Mouse (Mus musculus): ENCODE measurements at regions not wholly inside any gene's neighbourhood (a gene's known extent, or its start where the extent isn't known, plus 50 kb on each side); places are given as distances from the start of the nearest gene placed in this dataset.

- no peak for DNase-seq (ENCODE audit: extremely low spot score in 1 of 2, low spot score in 1 of 2)
Observed at GRCm38 (mm10) chr4:54811163-54811562, 133.7 kb upstream of the Zfp462 start.

- DNase-seq (ENCODE audit: extremely low spot score in 1 of 2, low spot score in 1 of 2), result no peak
Observed at GRCm38 (mm10) chr4:54812740-54813634, 131.9 kb upstream of the Zfp462 start.

GRCm38 (mm10) chr4:54837326-54837725 lies 107.5 kb upstream of the Zfp462 start:
- peak in 1 of 2 experiments; percentile 16 for DNase-seq (ENCODE audit: extremely low spot score in 1 of 2, low spot score in 1 of 2)

GRCm38 (mm10) chr4:54838111-54838510 lies 106.7 kb upstream of the Zfp462 start:
- DNase-seq (ENCODE audit: extremely low spot score in 1 of 2, low spot score in 1 of 2), result no peak

- DNase-seq (ENCODE audit: extremely low spot score in 1 of 2, low spot score in 1 of 2), result no peak
Observed at GRCm38 (mm10) chr4:54838794-54839193, 106.1 kb upstream of the Zfp462 start.

- no peak for DNase-seq (ENCODE audit: extremely low spot score in 1 of 2, low spot score in 1 of 2)
Observed at GRCm38 (mm10) chr4:54852991-54853925, 91.6 kb upstream of the Zfp462 start.

- DNase-seq (ENCODE audit: extremely low spot score in 1 of 2, low spot score in 1 of 2), result no peak
Observed at GRCm38 (mm10) chr4:54858604-54859003, 86.2 kb upstream of the Zfp462 start.

GRCm38 (mm10) chr4:54866062-54866461 lies 78.8 kb upstream of the Zfp462 start:
- DNase-seq (ENCODE audit: extremely low spot score in 1 of 2, low spot score in 1 of 2), result no peak

- DNase-seq (ENCODE audit: extremely low spot score in 1 of 2, low spot score in 1 of 2), result no peak
Observed at GRCm38 (mm10) chr4:54874136-54874827, 70.6 kb upstream of the Zfp462 start.

- DNase-seq (ENCODE audit: extremely low spot score in 1 of 2, low spot score in 1 of 2), result no peak
Observed at GRCm38 (mm10) chr4:54875506-54875905, 69.3 kb upstream of the Zfp462 start.

GRCm38 (mm10) chr4:54877361-54877760 lies 67.5 kb upstream of the Zfp462 start:
- no peak for DNase-seq (ENCODE audit: extremely low spot score in 1 of 2, low spot score in 1 of 2)

GRCm38 (mm10) chr4:54878531-54878930 lies 66.3 kb upstream of the Zfp462 start:
- DNase-seq (ENCODE audit: extremely low spot score in 1 of 2, low spot score in 1 of 2), result no peak

GRCm38 (mm10) chr4:54893288-54893687 lies 51.6 kb upstream of the Zfp462 start:
- no peak for DNase-seq (ENCODE audit: extremely low spot score in 1 of 2, low spot score in 1 of 2)

Measured in frontal cortex, adult 2 months (tissue).